Mouse (Mus musculus) MEL (cell line): ENCODE measurements around the gene Gripap1. TPM values are rescaled to one million over a fixed set of nuclear protein-coding genes. Genes with fewer than 3 reads are reported as not detected.

Experiments used
- DNase-seq: peaks from one replicate; pipeline ENCODE4 v3.0.0; 2011; ENCODE audit warnings: low read depth, low spot score
- H3K27ac ChIP-seq: 2 replicates; pipeline ENCODE4 v1.5.1; 2012; ENCODE audit warnings: low read depth, mild to moderate bottlenecking, control low read depth, low read length, moderate library complexity; ENCODE audit not compliant: control insufficient read depth
- H3K27me3 ChIP-seq, 2 experiments: fragments of 150-350 bp in 1 of 2; sonication (generic) in 1 of 2; 2 replicates each; pipeline ENCODE4 v1.6.1; 2012; ENCODE audit warnings: low read length in 2 of 2, mild to moderate bottlenecking in 2 of 2, improper control_type of control experiment in 1 of 2, moderate library complexity in 1 of 2; ENCODE audit not compliant: insufficient read depth in 2 of 2, control insufficient read depth in 1 of 2
- H3K36me3 ChIP-seq, 2 experiments: 2 replicates each; pipeline ENCODE4 v1.6.1; 2012 to 2014; ENCODE audit warnings: low read length in 2 of 2, improper control_type of control experiment in 1 of 2, inconsistent platforms in 1 of 2, mild to moderate bottlenecking in 1 of 2; ENCODE audit not compliant: insufficient read depth in 2 of 2, control insufficient read depth in 1 of 2
- H3K4me1 ChIP-seq, 2 experiments: fragments of 150-350 bp in 1 of 2; sonication (generic) in 1 of 2; 2 replicates each; pipeline ENCODE4 v1.6.1; 2012; ENCODE audit warnings: low read length in 2 of 2, improper control_type of control experiment in 1 of 2, mild to moderate bottlenecking in 1 of 2; ENCODE audit not compliant: insufficient read depth in 2 of 2, control insufficient read depth in 1 of 2
- H3K4me3 ChIP-seq, 2 experiments: fragments of 150-350 bp in 1 of 2; sonication (generic) in 1 of 2; 2 replicates each; pipeline ENCODE4 v1.5.1; 2012; ENCODE audit warnings: low read depth in 2 of 2, low read length in 2 of 2, mild to moderate bottlenecking in 2 of 2, moderate library complexity in 2 of 2, control low read depth in 1 of 2, improper control_type of control experiment in 1 of 2; ENCODE audit not compliant: control insufficient read depth in 1 of 2, insufficient read depth in 1 of 2
- H3K79me2 ChIP-seq: 2 replicates; pipeline ENCODE4 v1.6.1; 2012; ENCODE audit warnings: mild to moderate bottlenecking, low read length, moderate library complexity; ENCODE audit not compliant: control insufficient read depth, poor library complexity, insufficient read depth
- H3K9ac ChIP-seq: 2 replicates; pipeline ENCODE4 v1.6.1; 2012; ENCODE audit warnings: low read depth, mild to moderate bottlenecking, control low read depth, low read length, moderate library complexity; ENCODE audit not compliant: control insufficient read depth, poor library complexity, severe bottlenecking
- H3K9me3 ChIP-seq: fragments of 150-350 bp; sonication (generic); replicated peaks from 2 replicates; pipeline ENCODE4 v1.6.1; 2012; ENCODE audit warnings: mild to moderate bottlenecking, low read length, improper control_type of control experiment, moderate library complexity; ENCODE audit not compliant: insufficient read depth
- BHLHE40 ChIP-seq: IDR thresholded peaks from 2 replicates; pipeline ENCODE4 v1.6.1; 2012; ENCODE audit warnings: low read depth, mild to moderate bottlenecking, inconsistent platforms, low read length, improper control_type of control experiment, borderline replicate concordance
- CHD1 ChIP-seq: IDR thresholded peaks from 2 replicates; pipeline ENCODE4 v1.6.1; 2012; ENCODE audit warnings: low read depth, mild to moderate bottlenecking, inconsistent platforms, low read length, improper control_type of control experiment
- CHD2 ChIP-seq: IDR thresholded peaks from 2 replicates; pipeline ENCODE4 v1.6.1; 2011; ENCODE audit warnings: low read length, improper control_type of control experiment
- CTCF ChIP-seq, 3 experiments: IDR thresholded peaks in 2 of 3; conservative IDR thresholded peaks in 1 of 3; 2 replicates each; pipeline ENCODE4 v1.5.1; 2011 to 2012; ENCODE audit warnings: low read length in 3 of 3, low read depth in 2 of 3, mild to moderate bottlenecking in 2 of 3, improper control_type of control experiment in 1 of 3, inconsistent platforms in 1 of 3, mixed read lengths in 1 of 3, moderate library complexity in 1 of 3; ENCODE audit not compliant: control insufficient read depth in 1 of 3, insufficient read depth in 1 of 3, poor library complexity in 1 of 3, severe bottlenecking in 1 of 3
- GATA1 ChIP-seq: IDR thresholded peaks from 2 replicates; pipeline ENCODE4 v1.6.1; 2011; ENCODE audit warnings: low read depth, low read length, improper control_type of control experiment
- KAT2A ChIP-seq: conservative IDR thresholded peaks from 2 replicates; pipeline ENCODE4 v1.6.1; 2012; ENCODE audit warnings: low read depth, low read length, improper control_type of control experiment, inconsistent platforms
- MAFK ChIP-seq: IDR thresholded peaks from 2 replicates; pipeline ENCODE4 v1.6.1; 2011; ENCODE audit warnings: low read depth, mild to moderate bottlenecking, low read length, improper control_type of control experiment, borderline replicate concordance
- MEF2A ChIP-seq: IDR thresholded peaks from 2 replicates; pipeline ENCODE4 v1.6.1; 2014; ENCODE audit warnings: low read depth, mild to moderate bottlenecking, inconsistent platforms, low read length, improper control_type of control experiment; ENCODE audit not compliant: poor library complexity, insufficient replicate concordance, severe bottlenecking; ENCODE audit errors: extremely low read depth
- MXI1 ChIP-seq: IDR thresholded peaks from 2 replicates; pipeline ENCODE4 v1.6.1; 2011; ENCODE audit warnings: mild to moderate bottlenecking, low read depth, low read length, improper control_type of control experiment
- MYB ChIP-seq: IDR thresholded peaks from 2 replicates; pipeline ENCODE4 v1.6.1; 2011; ENCODE audit warnings: mild to moderate bottlenecking, low read depth, low read length, improper control_type of control experiment
- MYC ChIP-seq: IDR thresholded peaks from 2 replicates; pipeline ENCODE4 v1.6.1; 2011; ENCODE audit warnings: low read depth, mild to moderate bottlenecking, low read length, improper control_type of control experiment, moderate library complexity
- NELFE ChIP-seq: IDR thresholded peaks from 2 replicates; pipeline ENCODE4 v1.6.1; 2011; ENCODE audit warnings: low read depth, low read length, improper control_type of control experiment
- NRF1 ChIP-seq: IDR thresholded peaks from 2 replicates; pipeline ENCODE4 v1.6.1; 2014; ENCODE audit warnings: low read depth, mild to moderate bottlenecking, inconsistent platforms, low read length, improper control_type of control experiment, moderate library complexity; ENCODE audit not compliant: poor library complexity, insufficient read depth, severe bottlenecking
- POLR2A ChIP-seq, 2 experiments: IDR thresholded peaks; 2 replicates each; pipeline ENCODE4 v1.6.1; 2011 to 2012; ENCODE audit warnings: low read length in 2 of 2, mild to moderate bottlenecking in 2 of 2, control low read depth in 1 of 2, improper control_type of control experiment in 1 of 2, low read depth in 1 of 2, moderate library complexity in 1 of 2; ENCODE audit not compliant: control insufficient read depth in 1 of 2, insufficient read depth in 1 of 2, poor library complexity in 1 of 2
- POLR2AphosphoS2 ChIP-seq: IDR thresholded peaks from 2 replicates; pipeline ENCODE4 v1.6.1; 2011; ENCODE audit warnings: low read length, improper control_type of control experiment
- POLR2AphosphoS5 ChIP-seq: IDR thresholded peaks from 2 replicates; pipeline ENCODE4 v1.6.1; 2012; ENCODE audit warnings: low read depth, borderline replicate concordance, mild to moderate bottlenecking, inconsistent platforms, low read length, moderate library complexity, mixed read lengths
- RAD21 ChIP-seq: IDR thresholded peaks from 2 replicates; pipeline ENCODE4 v1.6.1; 2011; ENCODE audit warnings: mild to moderate bottlenecking, low read depth, low read length, improper control_type of control experiment
- RCOR1 ChIP-seq: IDR thresholded peaks from 2 replicates; pipeline ENCODE4 v1.6.1; 2012; ENCODE audit warnings: low read depth, mild to moderate bottlenecking, inconsistent platforms, low read length, improper control_type of control experiment
- SIN3A ChIP-seq: IDR thresholded peaks from 2 replicates; pipeline ENCODE4 v1.6.1; 2012; ENCODE audit warnings: low read length, improper control_type of control experiment, inconsistent platforms
- SMC3 ChIP-seq: IDR thresholded peaks from 2 replicates; pipeline ENCODE4 v1.6.1; 2011; ENCODE audit warnings: low read depth, low read length, improper control_type of control experiment
- TAL1 ChIP-seq: IDR thresholded peaks from 2 replicates; pipeline ENCODE4 v1.6.1; 2012; ENCODE audit warnings: mild to moderate bottlenecking, inconsistent platforms, low read length, moderate library complexity, mixed read lengths
- TBP ChIP-seq: IDR thresholded peaks from 2 replicates; pipeline ENCODE4 v1.8.0; 2011; ENCODE audit warnings: low read depth, low read length, improper control_type of control experiment
- TCF12 ChIP-seq: IDR thresholded peaks from 2 replicates; pipeline ENCODE4 v1.6.1; 2014; ENCODE audit warnings: low read depth, mild to moderate bottlenecking, inconsistent platforms, low read length, improper control_type of control experiment, moderate library complexity
- UBTF ChIP-seq: IDR thresholded peaks from 2 replicates; pipeline ENCODE4 v1.6.1; 2012; ENCODE audit warnings: low read depth, mild to moderate bottlenecking, inconsistent platforms, low read length, improper control_type of control experiment, moderate library complexity, borderline replicate concordance; ENCODE audit not compliant: insufficient read depth
- USF2 ChIP-seq, 2 experiments: IDR thresholded peaks; 2 replicates each; pipeline ENCODE4 v1.6.1; 2011 to 2012; ENCODE audit warnings: improper control_type of control experiment in 2 of 2, low read length in 2 of 2, borderline replicate concordance in 1 of 2, inconsistent platforms in 1 of 2, low read depth in 1 of 2, mild to moderate bottlenecking in 1 of 2; ENCODE audit not compliant: insufficient read depth in 1 of 2
- ZC3H11A ChIP-seq: IDR thresholded peaks from 2 replicates; pipeline ENCODE4 v1.6.1; 2012; ENCODE audit warnings: low read depth, mild to moderate bottlenecking, inconsistent platforms, low read length, improper control_type of control experiment
- ZMIZ1 ChIP-seq: IDR thresholded peaks from 2 replicates; pipeline ENCODE4 v1.6.1; 2012; ENCODE audit warnings: low read depth, mild to moderate bottlenecking, inconsistent platforms, low read length, improper control_type of control experiment, moderate library complexity
- ZNF384 ChIP-seq: IDR thresholded peaks from 2 replicates; pipeline ENCODE4 v1.6.1; 2012; ENCODE audit warnings: low read depth, mild to moderate bottlenecking, inconsistent platforms, low read length, improper control_type of control experiment
- polyA plus RNA-seq, 2 experiments: library from polyadenylated mRNA; stranded (reverse) in 1 of 2; unstranded in 1 of 2; fragments of >175 nt in 1 of 2; fragments of >200 nt in 1 of 2; gene quantifications; 2 replicates each; pipeline versions ENCODE4 v1.2.1 to v1.2.4; 2012; ENCODE audit warnings: low replicate concordance in 2 of 2, low read depth in 1 of 2; ENCODE audit not compliant: insufficient read length in 2 of 2, insufficient read depth in 1 of 2, missing spikeins in 1 of 2
- total RNA-seq: library from RNA; depleted of rRNA; stranded (reverse); fragments of 300-350 nt; gene quantifications from 2 replicates; pipeline ENCODE4 v1.2.3, GENCODE M21; 2012

Gene Gripap1
- total and polyA plus RNA-seq, 3 experiments, result 40.5 to 244 (median 84.6) TPM

- peaks cover 3 to 15% of the 10 kb centered on the region in 2 experiments; a peak in 3 of 4 replicates for H3K4me1 ChIP-seq
- H3K79me2 ChIP-seq, result peaks cover 12% of the 10 kb centered on the region
- H3K9me3 ChIP-seq, result no peaks in the 10 kb centered on the region
- H3K36me3 ChIP-seq, result peaks cover 0 to 17% of the 10 kb centered on the region in 2 experiments; a peak in 2 of 4 replicates
- DNase-seq, result peak; percentile 51
- peak overlapping the region; percentile 70 to 85 for H3K4me3 ChIP-seq
- H3K27ac ChIP-seq, result peak overlapping the region; percentile 68
- H3K27me3 ChIP-seq, result no peaks in the 10 kb centered on the region
- peak overlapping the region; percentile 85 for H3K9ac ChIP-seq
- no peak for TF ChIP-seq POLR2AphosphoS2
- no peak for TF ChIP-seq TCF12
- TF ChIP-seq CHD1, result no peak
- no peak for TF ChIP-seq UBTF
Observed at GRCm38 (mm10) chrX:7790309-7790708, 744 bp downstream of the Gripap1 start.

GRCm38 (mm10) chrX:7793361-7793760 is 3.8 kb downstream of the Gripap1 start:
- no peak overlapping the region for H3K27ac ChIP-seq
- no peak overlapping the region for H3K9ac ChIP-seq
- H3K27me3 ChIP-seq, result no peaks in the 10 kb centered on the region
- H3K36me3 ChIP-seq, result peaks cover 0 to 17% of the 10 kb centered on the region in 2 experiments; a peak in 2 of 4 replicates
- H3K79me2 ChIP-seq, result peaks cover 12% of the 10 kb centered on the region
- H3K9me3 ChIP-seq, result no peaks in the 10 kb centered on the region
- peak; percentile 80 for DNase-seq
- TF ChIP-seq USF2 (IDR thresholded peaks at IDR 0.05; ENCODE audit: borderline replicate concordance in 1 of 2, insufficient read depth in 1 of 2, low read depth in 1 of 2, low read length in 2 of 2) (no peak), SMC3 (peak; percentile 78), UBTF (no peak), RAD21 (peak; percentile 72), CTCF (IDR thresholded peaks at IDR 0.05 in 2 of 3, conservative IDR thresholded peaks at IDR 0.05 in 1 of 3; ENCODE audit: control insufficient read depth in 1 of 3, insufficient read depth in 1 of 3, low read depth in 2 of 3, low read length in 3 of 3, poor library complexity in 1 of 3, severe bottlenecking in 1 of 3) (peak; percentile 45 to 79 (median 76)), MXI1 (no peak), MYB (no peak), NELFE (no peak), KAT2A (no peak), ZC3H11A (peak; percentile 77), SIN3A (no peak), MAFK (no peak), BHLHE40 (no peak), POLR2A (IDR thresholded peaks at IDR 0.05; ENCODE audit: control insufficient read depth in 1 of 2, insufficient read depth in 1 of 2, low read depth in 1 of 2, low read length in 2 of 2, poor library complexity in 1 of 2) (no peak), GATA1 (no peak), POLR2AphosphoS5 (no peak), TAL1 (no peak), NRF1 (no peak), RCOR1 (no peak), ZMIZ1 (no peak), CHD1 (no peak), TBP (no peak), ZNF384 (peak; percentile 82), MEF2A (no peak), MYC (peak; percentile 28; the same call in 1 of the 2 replicates), CHD2 (no peak)
- TF ChIP-seq, all 39 proteins: peak for 6
- no peak overlapping the region for H3K4me3 ChIP-seq
- peaks cover 3 to 12% of the 10 kb centered on the region in 2 experiments; a peak in 3 of 4 replicates for H3K4me1 ChIP-seq
